Mouse (Mus musculus): Measurements from ENCODE around the gene Jun. TPM values are rescaled to one million over a fixed set of nuclear protein-coding genes. Genes with fewer than 3 reads are reported as not detected.

Jun gene
- total RNA-seq, 2 experiments from 2014 or later: 38.0 to 39.8 TPM

- intact Hi-C loops (cut with DNase I): no loop called here
Measured at GRCm38 (mm10) chr4:95078625-95079024, 26.6 kb upstream of the Jun start.

DNA sequence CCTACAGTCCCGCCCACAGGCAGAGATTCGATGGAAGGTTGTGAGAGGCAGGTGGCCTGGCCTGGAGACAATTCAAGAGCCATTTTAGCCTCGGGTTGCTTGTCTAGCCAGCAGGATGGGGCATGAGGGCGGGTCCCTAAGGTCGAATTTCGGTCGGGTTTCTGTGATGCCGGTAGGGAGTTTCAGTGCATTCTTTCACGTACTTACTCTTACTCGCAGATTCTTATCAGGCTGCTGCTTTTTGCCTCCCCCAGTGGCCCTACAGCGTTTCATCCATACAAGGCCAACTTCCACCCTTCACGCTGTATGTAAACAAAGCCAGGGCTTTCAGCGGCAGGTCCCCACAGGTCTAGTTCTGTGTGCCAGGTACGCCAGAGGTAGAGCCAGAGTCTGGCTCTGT, 24.3 kb upstream of the Jun start:
- intact Hi-C loops (cut with DNase I): no loop called here

More at GRCm38 (mm10) chr4:95078625-95079024, 26.6 kb upstream of the Jun start:
- no peak for DNase-seq (ENCODE audit: extremely low spot score in 1 of 2, low spot score in 2 of 2)

DNA sequence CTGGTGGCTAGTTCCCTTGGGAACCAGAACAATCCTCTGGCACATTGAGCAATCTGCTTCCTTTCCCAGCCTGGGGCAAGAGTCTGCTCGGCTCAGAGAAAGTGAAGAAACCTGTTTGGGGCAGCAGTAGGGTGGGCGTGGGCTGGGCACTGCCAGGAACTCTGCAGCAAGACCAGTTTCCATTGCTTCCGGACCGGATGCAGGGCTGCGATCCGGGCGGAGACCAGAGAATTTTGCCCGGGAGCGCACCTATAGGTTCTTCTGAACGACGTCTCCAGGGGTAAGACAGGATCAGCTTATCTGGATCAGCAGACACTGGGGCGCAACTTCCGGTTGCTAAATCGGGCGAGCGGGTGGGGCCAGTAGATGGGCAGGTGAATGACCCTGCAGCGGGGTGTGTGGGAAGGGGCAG, 23.6 kb upstream of the Jun start:
- no peak for DNase-seq (ENCODE audit: extremely low spot score in 1 of 2, low spot score in 2 of 2)
- intact Hi-C loops (cut with DNase I): no loop called here

More for the DNA sequence above, 24.3 kb upstream of the Jun start:
- DNase-seq (ENCODE audit: extremely low spot score in 1 of 2, low spot score in 2 of 2): no peak

- intact Hi-C loops (cut with DNase I): no loop called here
- no peak for DNase-seq (ENCODE audit: extremely low spot score in 1 of 2, low spot score in 2 of 2)
Measured at GRCm38 (mm10) chr4:95074319-95074718, 22.3 kb upstream of the Jun start.

DNA sequence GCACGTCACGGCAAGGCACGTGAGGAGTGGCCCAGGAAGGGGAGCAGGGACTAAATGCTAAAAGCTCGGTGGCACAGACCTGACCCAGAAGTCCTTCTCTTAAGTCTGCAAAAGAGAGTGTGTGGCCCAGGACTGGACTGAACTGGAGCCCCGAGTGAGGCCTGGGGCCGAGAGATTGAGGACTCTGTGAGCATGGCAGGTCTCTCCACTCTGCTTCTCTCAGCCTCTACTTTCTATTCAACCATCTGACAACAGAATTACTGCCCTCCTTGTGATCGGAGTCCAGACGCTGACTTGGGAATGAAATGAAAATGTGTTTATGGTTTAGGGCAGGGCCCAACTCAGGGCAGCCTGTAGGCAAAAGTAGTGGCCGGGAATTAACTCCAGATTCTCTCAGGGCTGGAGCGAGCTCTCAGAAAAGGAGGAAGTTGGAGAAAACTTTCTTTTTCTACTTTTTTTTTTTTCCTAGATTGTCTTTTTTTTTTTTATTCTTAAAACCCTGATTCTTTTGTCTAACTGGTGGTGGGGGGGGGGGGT, 21.3 kb upstream of the Jun start:
- intact Hi-C loops (cut with DNase I): no loop called here
- no peak for DNase-seq (ENCODE audit: extremely low spot score in 1 of 2, low spot score in 2 of 2)

DNA sequence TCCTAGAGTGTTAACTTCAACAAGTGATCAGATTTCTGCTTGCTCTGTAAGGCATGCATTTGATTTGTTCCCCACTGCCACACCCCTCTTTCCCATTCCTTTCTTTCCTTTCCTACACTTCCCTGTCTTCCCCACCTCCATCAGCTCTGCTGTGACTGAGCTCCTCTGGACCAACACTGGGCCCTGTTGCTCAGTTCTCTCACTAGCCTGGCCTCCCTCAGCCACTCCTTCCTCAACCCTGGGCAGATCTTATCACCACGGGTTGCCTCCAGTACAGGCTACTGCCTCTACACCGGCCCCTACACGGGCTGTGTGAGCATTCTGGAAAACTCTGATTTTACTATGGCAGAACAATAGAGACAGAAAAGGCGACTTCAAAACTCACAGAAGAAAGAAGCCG, 18.4 kb upstream of the Jun start:
- DNase-seq (ENCODE audit: extremely low spot score in 1 of 2, low spot score in 2 of 2): no peak

DNA sequence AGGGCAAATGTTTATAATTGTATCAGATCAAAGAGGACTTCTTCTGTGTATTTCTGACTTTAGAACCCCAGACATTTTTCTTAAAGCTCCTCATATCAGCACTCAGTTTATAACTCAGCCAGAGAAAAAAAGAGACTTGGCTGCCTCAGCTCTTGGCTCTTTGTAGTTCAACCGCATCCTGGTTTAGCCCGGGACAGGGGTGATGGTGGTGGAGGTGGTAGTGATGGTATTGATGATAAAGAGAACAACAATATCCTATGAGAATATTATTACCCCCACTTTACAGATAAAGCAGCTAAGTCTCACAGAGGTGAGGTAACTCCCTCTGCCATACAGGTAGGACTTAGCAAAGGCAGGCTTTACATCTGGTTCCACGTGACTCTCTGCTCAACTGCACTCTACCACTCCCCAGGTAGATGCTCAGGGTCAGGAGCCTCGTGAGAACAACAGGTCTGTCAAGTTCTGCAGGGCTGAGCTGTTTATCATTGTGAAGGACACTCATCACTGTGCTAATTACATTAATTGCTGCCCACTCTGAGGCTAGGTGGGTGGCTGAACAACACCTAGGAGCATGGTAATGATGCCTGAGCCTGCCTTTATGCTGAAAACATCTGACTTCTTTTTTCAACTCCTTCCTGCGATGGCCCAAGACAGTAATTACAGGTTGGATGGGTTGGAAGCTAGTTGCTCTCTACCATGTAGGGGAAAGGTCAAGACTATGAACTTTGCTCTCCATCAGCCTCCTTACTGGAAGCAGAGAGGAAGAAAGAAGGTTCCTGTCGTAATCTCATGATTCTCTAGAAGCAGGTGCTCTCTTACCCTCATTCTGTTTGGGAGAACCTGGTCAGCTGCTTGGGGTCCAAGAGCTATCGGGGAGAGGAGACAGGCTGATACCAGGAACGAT, 16.3 kb upstream of the Jun start:
- DNase-seq (ENCODE audit: extremely low spot score in 1 of 2, low spot score in 2 of 2): no peak
- intact Hi-C loops (cut with DNase I): no loop called here

More for the DNA sequence above, 18.4 kb upstream of the Jun start:
- intact Hi-C loops (cut with DNase I): no loop called here

GRCm38 (mm10) chr4:95063609-95064210, 11.7 kb upstream of the Jun start:
- no peak for DNase-seq (ENCODE audit: extremely low spot score in 1 of 2, low spot score in 2 of 2)
- intact Hi-C loops (cut with DNase I): no loop called here

GRCm38 (mm10) chr4:95062873-95063272, 10.9 kb upstream of the Jun start:
- intact Hi-C loops (cut with DNase I): no loop called here
- DNase-seq (ENCODE audit: extremely low spot score in 1 of 2, low spot score in 2 of 2): no peak

DNA sequence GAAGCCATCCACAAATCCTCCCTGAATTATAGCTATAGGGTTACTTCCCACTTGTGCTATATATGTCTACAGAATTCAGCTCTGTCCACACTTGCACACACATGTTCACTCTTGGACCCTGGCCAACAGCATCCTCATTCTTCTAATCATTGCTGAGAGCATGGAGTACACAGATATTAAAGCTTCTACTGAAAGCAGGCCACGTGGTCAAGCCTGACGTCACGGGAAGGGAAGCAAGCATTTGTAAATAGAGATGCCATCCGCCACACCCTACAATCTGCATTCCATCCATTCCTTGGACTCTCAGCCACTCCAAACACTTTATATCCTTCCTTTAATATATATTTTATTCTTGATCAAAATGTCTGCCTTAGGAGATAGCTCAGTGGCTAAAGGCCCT, 5.2 kb upstream of the Jun start:
- DNase-seq (ENCODE audit: extremely low spot score in 1 of 2, low spot score in 2 of 2): no peak
- intact Hi-C loops (cut with DNase I): loop anchor here (10.0 kb wide), 1 partner anchor 688 kb away; no protein-coding TSS in a partner anchor

DNA sequence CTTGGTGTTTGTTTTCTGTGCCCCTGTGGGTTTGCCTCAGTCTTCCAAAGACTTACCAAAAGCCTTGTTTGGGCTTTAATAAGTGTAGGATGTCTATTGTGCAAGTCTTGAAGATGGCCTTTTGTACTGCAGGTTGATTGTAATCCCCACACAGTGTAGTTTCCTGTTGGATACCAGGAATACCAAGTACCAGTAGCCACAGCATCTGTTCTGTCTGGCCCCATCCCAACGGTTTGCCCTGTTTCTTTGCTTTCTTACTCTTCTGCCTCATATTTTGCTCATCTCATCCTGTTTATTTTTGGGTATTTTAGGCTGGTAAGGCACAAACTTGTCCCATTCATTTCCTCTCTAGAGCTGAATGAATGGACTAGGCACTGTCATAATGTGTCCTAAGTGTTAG, 3.3 kb upstream of the Jun start:
- intact Hi-C loops (cut with DNase I): loop anchor here (10.0 kb wide), 1 partner anchor 690 kb away; no protein-coding TSS in a partner anchor
- no peak for DNase-seq (ENCODE audit: extremely low spot score in 1 of 2, low spot score in 2 of 2)

DNA sequence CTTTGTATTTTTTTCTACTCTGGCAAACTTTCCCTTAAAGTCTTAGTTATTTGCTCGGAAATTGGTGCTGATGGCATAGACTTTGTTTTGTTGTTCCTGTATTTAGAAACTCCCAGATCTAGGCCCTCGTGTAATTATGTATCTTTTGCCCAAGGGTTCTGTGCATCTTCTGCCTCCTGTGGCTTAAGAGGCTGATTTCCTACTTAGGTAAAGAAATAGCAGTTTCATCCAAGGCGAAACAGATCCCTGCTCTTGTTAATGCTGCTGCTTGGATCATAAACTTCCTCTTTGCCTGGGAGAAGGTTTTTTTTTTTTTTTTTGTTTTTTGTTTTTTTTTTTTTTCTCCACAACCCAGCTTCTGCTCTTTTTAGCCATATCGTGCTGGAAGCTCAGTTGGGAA, 2.3 kb upstream of the Jun start:
- intact Hi-C loops (cut with DNase I): loop anchor here (5.0 to 10.0 kb wide), 3 partner anchors 108 to 690 kb away; partner anchors contain the start of gene Fggy
- DNase-seq (ENCODE audit: extremely low spot score in 1 of 2, low spot score in 2 of 2): no peak

DNA sequence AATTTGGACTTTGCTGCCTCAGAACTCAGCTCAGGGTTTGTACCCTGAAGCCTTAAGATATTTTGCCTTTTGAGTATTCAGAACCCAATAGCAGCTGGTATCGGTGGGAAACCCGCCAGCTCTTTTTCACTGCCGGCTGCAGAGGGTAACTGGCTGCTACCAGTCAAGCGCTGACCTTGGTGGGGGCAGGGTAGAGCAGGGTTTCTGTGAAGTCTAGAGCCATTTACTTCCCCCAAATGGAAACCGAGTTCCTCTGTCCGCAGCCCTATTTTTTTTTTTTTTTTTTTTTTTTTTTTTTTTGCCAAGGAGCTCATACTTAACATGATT, 1.7 kb upstream of the Jun start:
- DNase-seq (ENCODE audit: extremely low spot score in 1 of 2, low spot score in 2 of 2): peak; percentile 67 to 79
- intact Hi-C loops (cut with DNase I): loop anchor here (2.0 to 10.0 kb wide), 4 partner anchors 109 to 817 kb away; partner anchors contain the start of gene Fggy

DNA sequence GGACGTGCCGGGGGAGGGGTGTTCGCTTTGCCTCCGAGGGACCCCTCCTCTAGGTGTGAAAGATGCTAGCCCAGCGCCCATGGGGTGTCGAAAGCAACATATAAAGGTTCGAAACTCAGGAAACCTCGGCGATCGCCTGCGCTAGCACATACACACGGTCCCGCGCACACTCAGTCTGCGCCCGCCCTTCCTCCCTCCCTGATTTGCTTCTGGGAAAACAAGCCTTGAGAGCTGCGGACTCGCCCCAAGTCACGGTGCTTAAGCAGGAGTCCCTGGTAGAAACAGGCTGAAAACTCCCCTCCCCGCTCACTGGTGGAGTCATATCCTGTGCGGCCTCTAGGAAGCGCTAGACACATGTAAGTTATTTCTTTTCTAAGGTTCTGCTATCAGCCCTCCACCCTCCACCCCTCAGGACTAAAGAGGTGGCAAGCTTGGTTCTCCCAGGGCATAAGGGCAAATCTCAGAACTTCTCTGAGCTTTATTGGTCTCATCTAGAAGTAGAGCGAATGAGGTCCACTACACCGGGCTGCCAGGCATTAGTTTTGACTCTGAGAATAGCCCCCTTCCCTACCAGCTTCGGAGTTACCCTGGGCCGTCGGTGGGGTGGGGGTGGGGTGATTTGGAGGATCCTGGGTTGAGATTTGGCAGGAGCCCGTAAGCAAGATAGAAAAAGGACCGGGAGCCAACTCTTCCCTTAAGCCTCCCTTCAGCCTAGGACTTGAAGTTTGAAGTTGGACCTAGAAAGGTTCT, 1.2 kb upstream of the Jun start:
- DNase-seq (ENCODE audit: extremely low spot score in 1 of 2, low spot score in 2 of 2): peak; percentile 92 to 94
- intact Hi-C loops (cut with DNase I): loop anchor here (2.0 to 10.0 kb wide), 4 partner anchors 109 to 818 kb away; partner anchors contain the start of gene Fggy

DNA sequence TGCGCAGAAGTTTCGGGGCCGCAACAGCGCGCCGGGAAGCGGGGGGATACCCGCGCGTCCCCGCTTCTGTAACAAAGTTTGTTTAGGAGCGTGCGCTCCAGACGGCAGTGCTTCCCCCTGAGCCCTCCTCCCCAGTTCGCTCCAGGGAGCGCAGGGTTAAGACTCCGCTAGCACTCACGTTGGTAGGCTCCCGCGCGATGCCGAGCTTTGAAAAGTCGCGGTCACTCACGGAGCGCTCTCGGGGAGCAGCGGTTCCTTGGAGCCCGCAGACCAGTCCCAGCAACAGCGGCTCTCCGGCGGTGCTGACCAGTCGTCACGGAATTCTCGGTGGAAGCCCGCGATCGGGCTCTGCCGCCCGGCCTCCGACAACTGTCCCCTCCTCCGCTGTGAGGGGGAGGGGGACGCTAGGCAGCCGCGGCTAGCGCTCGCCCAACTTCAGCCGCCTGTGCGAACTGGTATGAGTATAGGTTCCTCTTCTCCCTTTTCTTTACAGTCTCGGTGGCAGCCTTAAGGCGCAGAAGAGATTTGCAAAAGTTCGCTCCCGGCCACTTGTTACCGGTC, 631 bp downstream of the Jun start:
- peak; percentile 45 to 76 for DNase-seq (ENCODE audit: extremely low spot score in 1 of 2, low spot score in 2 of 2)
- intact Hi-C loops (cut with DNase I): loop anchor here (5.0 to 10.0 kb wide), 3 partner anchors 111 to 693 kb away; partner anchors contain the start of gene Fggy

DNA sequence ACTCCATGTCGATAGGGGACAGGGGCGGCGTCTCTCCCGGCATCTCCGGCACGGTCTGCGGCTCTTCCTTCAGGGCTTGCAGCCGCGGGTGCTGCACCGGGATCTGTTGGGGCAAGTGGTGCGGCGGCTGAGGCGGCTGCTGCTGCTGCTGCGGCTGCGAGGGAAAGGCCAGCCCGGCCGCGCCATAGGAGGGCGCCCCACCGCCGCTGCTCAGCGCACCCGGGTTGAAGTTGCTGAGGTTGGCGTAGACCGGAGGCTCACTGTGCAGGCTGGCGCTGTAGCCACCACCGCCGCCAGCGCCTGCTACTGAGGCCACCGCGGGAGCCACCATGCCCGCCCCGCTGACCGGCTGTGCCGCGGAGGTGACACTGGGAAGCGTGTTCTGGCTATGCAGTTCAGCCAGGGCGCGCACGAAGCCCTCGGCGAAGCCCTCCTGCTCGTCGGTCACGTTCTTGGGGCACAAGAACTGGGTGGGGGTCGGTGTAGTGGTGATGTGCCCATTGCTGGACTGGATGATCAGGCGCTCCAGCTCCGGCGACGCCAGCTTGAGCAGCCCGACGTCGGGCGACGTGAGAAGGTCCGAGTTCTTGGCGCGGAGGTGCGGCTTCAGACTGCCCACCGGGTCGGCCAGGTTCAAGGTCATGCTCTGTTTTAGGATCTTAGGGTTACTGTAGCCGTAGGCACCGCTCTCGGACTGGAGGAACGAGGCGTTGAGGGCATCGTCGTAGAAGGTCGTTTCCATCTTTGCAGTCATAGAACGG, 1.3 kb downstream of the Jun start:
- intact Hi-C loops (cut with DNase I): loop anchor here (5.0 to 10.0 kb wide), 3 partner anchors 112 to 694 kb away; partner anchors contain the start of gene Fggy
- DNase-seq (ENCODE audit: extremely low spot score in 1 of 2, low spot score in 2 of 2): peak; percentile 64 to 84

DNA sequence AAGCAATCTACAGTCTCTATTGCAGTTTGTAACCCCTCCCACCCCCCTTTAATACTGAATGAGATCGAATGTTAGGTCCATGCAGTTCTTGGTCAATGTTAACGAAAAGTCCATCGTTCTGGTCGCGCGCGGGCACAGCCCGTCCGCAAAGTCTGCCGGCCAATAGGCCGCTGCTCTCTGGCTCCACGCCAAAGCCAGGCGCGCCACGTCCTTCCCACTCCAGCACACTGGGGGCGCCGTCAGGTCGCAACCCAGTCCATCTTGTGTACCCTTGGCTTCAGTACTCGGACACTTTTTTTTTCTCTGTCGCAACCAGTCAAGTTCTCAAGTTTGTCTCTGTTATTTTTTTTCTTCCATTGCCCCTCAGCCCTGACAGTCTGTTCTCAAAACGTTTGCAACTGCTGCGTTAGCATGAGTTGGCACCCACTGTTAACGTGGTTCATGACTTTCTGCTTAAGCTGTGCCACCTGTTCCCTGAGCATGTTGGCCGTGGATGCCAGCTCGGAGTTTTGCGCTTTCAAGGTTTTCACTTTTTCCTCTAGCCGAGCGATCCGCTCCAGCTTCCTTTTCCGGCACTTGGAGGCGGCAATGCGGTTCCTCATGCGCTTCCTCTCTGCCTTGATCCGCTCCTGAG, 2.0 kb downstream of the Jun start:
- DNase-seq (ENCODE audit: extremely low spot score in 1 of 2, low spot score in 2 of 2): peak; percentile 57 to 92
- intact Hi-C loops (cut with DNase I): loop anchor here (5.0 to 10.0 kb wide), 3 partner anchors 112 to 695 kb away; partner anchors contain the start of gene Fggy
